Mouse (Mus musculus) ES-Bruce4 (cell line): ENCODE measurements around the gene Gm6377.

ENCODE experiments used
- CTCF ChIP-seq: IDR thresholded peaks from one replicate; pipeline ENCODE4 v1.8.1; 2011; ENCODE audit warnings: low read depth, low read length
- EP300 ChIP-seq: IDR thresholded peaks from 2 replicates; pipeline ENCODE4 v1.6.1; 2011; ENCODE audit warnings: low read depth, low read length; ENCODE audit not compliant: insufficient read depth
- POLR2A ChIP-seq: IDR thresholded peaks from one replicate; pipeline ENCODE4 v1.8.1; 2011; ENCODE audit warnings: low read length; ENCODE audit not compliant: insufficient read depth

- no peak for TF ChIP-seq POLR2A
- TF ChIP-seq CTCF, result no peak
- no peak for TF ChIP-seq EP300
Measured at GRCm38 (mm10) chrX:109191436-109191835, 5.1 kb upstream of the Gm6377 start.
